Comparison of ENCODE assay signal across 14 mouse cellular contexts in genomic region chr11:98597991-98598390, GRCm38 (mm10). TPM values are rescaled to one million over a fixed set of nuclear protein-coding genes. Genes with fewer than 3 reads are reported as not detected.
DNase-seq lines count a peak whose midpoint lies in the region; ATAC-seq and TF ChIP-seq lines count a peak whose summit lies in the region.
"Had no signal": no experiment of that assay in that cellular context is flagged by ENCODE, and none has a peak within 500 bp of the region (broad histone marks: within the 10 kb centered on the region; RNA-seq: fewer than 3 reads in every experiment).

Lrrc3c (plus strand) TSS chr11:98598291.

- TF ChIP-seq EP300 in heart, postnatal 0 days (IDR thresholded peaks at IDR 0.05; ENCODE audit: low read depth), result no peak

- peak within 1 kb of the TSS; percentile 30; the same call in 1 of the 2 replicates for H3K4me2 ChIP-seq in heart, postnatal 0 days (ENCODE audit: low read depth, low read length)
- no peak within 1 kb of the TSS for H3K4me2 ChIP-seq in midbrain, embryonic 13.5 days (replicated peaks)
- peak within 1 kb of the TSS; percentile 24; the same call in 1 of the 2 replicates for H3K4me2 ChIP-seq in forebrain, embryonic 14.5 days (ENCODE audit: low read length)
- H3K4me2 ChIP-seq: limb, embryonic 13.5 days had no signal

- ATAC-seq in heart, postnatal 0 days (ENCODE audit: insufficient read depth, low read depth), result no peak
- no peak for ATAC-seq in midbrain, embryonic 13.5 days
- ATAC-seq in forebrain, embryonic 14.5 days, result no peak
- ATAC-seq: midbrain, embryonic 16.5 days had no signal

- no peak for TF ChIP-seq CTCF in heart, postnatal 0 days (IDR thresholded peaks at IDR 0.05; ENCODE audit: low read depth)
- TF ChIP-seq CTCF in kidney, adult 2 months (conservative IDR thresholded peaks at IDR 0.05; ENCODE audit: insufficient read depth, insufficient read length, low read depth, low read length), result no peak

- peaks cover 12% of the 10 kb centered on the region; the same call in 1 of the 2 replicates for H3K4me1 ChIP-seq in heart, postnatal 0 days (ENCODE audit: control insufficient read depth, insufficient read depth)
- H3K4me1 ChIP-seq in midbrain, embryonic 13.5 days (replicated peaks), result 0 out of 2 replicates have a peak, but pooled peaks cover 8% of the 10 kb centered on the region
- H3K4me1 ChIP-seq in midbrain, embryonic 10.5 days, result peaks cover 20% of the 10 kb centered on the region
- H3K4me1 ChIP-seq in forebrain, embryonic 14.5 days (ENCODE audit: control insufficient read depth, insufficient read depth, low read length), result no peaks in the 10 kb centered on the region
- no peaks in the 10 kb centered on the region for H3K4me1 ChIP-seq in kidney, adult 2 months (ENCODE audit: control insufficient read depth, insufficient read depth, low read length)

- no peak within 1 kb of the TSS for H3K4me3 ChIP-seq in heart, postnatal 0 days (ENCODE audit: low read depth, low read length)
- no peak within 1 kb of the TSS for H3K4me3 ChIP-seq in midbrain, embryonic 13.5 days (replicated peaks)
- H3K4me3 ChIP-seq in midbrain, embryonic 10.5 days, result no peak within 1 kb of the TSS
- no peak within 1 kb of the TSS for H3K4me3 ChIP-seq in forebrain, embryonic 14.5 days (ENCODE audit: low read depth, low read length)
- H3K4me3 ChIP-seq in kidney, adult 2 months (ENCODE audit: insufficient read depth, low read depth, low read length), result no peak within 1 kb of the TSS
- H3K4me3 ChIP-seq: limb, embryonic 13.5 days had no signal

- intact Hi-C loops in heart, postnatal 14 days (cut with DNase I), result loop anchor here (5.0 kb wide), 1 partner anchor 141 kb away; no protein-coding TSS in a partner anchor

- no peaks in the 10 kb centered on the region for H3K9me3 ChIP-seq in heart, postnatal 0 days (replicated peaks; ENCODE audit: control insufficient read depth, low read length)
- H3K9me3 ChIP-seq in midbrain, embryonic 13.5 days, result no peaks in the 10 kb centered on the region
- no peaks in the 10 kb centered on the region for H3K9me3 ChIP-seq in midbrain, embryonic 10.5 days (replicated peaks)
- no peaks in the 10 kb centered on the region for H3K9me3 ChIP-seq in forebrain, embryonic 14.5 days (replicated peaks; ENCODE audit: control insufficient read depth, low read length)
- H3K9me3 ChIP-seq: limb, embryonic 13.5 days had no signal

- no peak for TF ChIP-seq POLR2A in kidney, adult 2 months (IDR thresholded peaks at IDR 0.05; ENCODE audit: low read depth, low read length)

- H3K9ac ChIP-seq in heart, postnatal 0 days (replicated peaks; ENCODE audit: low read depth, low read length), result no peak within 1 kb of the TSS
- H3K9ac ChIP-seq in midbrain, embryonic 13.5 days (replicated peaks), result 0 out of 2 replicates have a peak within 1 kb of the TSS, but pooled peaks have one; percentile 14
- H3K9ac ChIP-seq in forebrain, embryonic 14.5 days (ENCODE audit: low read length), result no peak within 1 kb of the TSS
- H3K9ac ChIP-seq: limb, embryonic 13.5 days had no signal

- no peaks in the 10 kb centered on the region for H3K36me3 ChIP-seq in heart, postnatal 0 days (replicated peaks; ENCODE audit: control insufficient read depth, insufficient read depth, low read length)
- no peaks in the 10 kb centered on the region for H3K36me3 ChIP-seq in midbrain, embryonic 13.5 days
- no peaks in the 10 kb centered on the region for H3K36me3 ChIP-seq in midbrain, embryonic 10.5 days
- no peaks in the 10 kb centered on the region for H3K36me3 ChIP-seq in forebrain, embryonic 14.5 days (ENCODE audit: control insufficient read depth, insufficient read depth, low read length)
- H3K36me3 ChIP-seq in kidney, adult 2 months (ENCODE audit: control insufficient read depth, insufficient read depth, low read length), result no peaks in the 10 kb centered on the region
- H3K36me3 ChIP-seq: limb, embryonic 13.5 days had no signal

- 88% methylated on average over 8 of the region's 8 CpGs for WGBS in heart, postnatal 0 days
- WGBS in midbrain, embryonic 13.5 days, result 89% methylated on average over 8 of the region's 8 CpGs
- WGBS in midbrain, embryonic 10.5 days, result 86% methylated on average over 8 of the region's 8 CpGs
- 86% methylated on average over 8 of the region's 8 CpGs for WGBS in forebrain, embryonic 14.5 days
- WGBS in kidney, adult 2 months, result 81% methylated on average over 8 of the region's 8 CpGs

- H3K27ac ChIP-seq in heart, postnatal 0 days (ENCODE audit: low read depth), result no peak within 1 kb of the TSS
- no peak within 1 kb of the TSS for H3K27ac ChIP-seq in midbrain, embryonic 13.5 days
- H3K27ac ChIP-seq in midbrain, embryonic 10.5 days (replicated peaks), result no peak within 1 kb of the TSS
- no peak within 1 kb of the TSS for H3K27ac ChIP-seq in forebrain, embryonic 14.5 days (ENCODE audit: low read depth, low read length)
- H3K27ac ChIP-seq in kidney, adult 2 months (ENCODE audit: insufficient read depth, low read depth, low read length), result no peak within 1 kb of the TSS
- H3K27ac ChIP-seq: limb, embryonic 13.5 days had no signal

- H3K27me3 ChIP-seq in heart, postnatal 0 days (ENCODE audit: control insufficient read depth, insufficient read depth, low read length), result peaks cover 17% of the 10 kb centered on the region
- peaks cover 27% of the 10 kb centered on the region for H3K27me3 ChIP-seq in midbrain, embryonic 13.5 days
- H3K27me3 ChIP-seq in midbrain, embryonic 10.5 days (ENCODE audit: low read depth, poor library complexity, severe bottlenecking), result peaks cover 45% of the 10 kb centered on the region
- no peaks in the 10 kb centered on the region for H3K27me3 ChIP-seq in forebrain, embryonic 14.5 days (replicated peaks; ENCODE audit: control insufficient read depth, insufficient read depth, low read length)
- H3K27me3 ChIP-seq in kidney, adult 2 months (replicated peaks; ENCODE audit: control insufficient read depth, insufficient read depth, low read length), result peaks cover 1% of the 10 kb centered on the region; the same call in 1 of the 2 replicates

- DNase-seq in heart, postnatal 0 days (ENCODE audit: low spot score), result no peak
- no peak for DNase-seq in heart, postnatal 14 days
- no peak for DNase-seq in midbrain, embryonic 10.5 days (ENCODE audit: low spot score)
- no peak for DNase-seq in forebrain, embryonic 14.5 days (ENCODE audit: low spot score)
- DNase-seq in kidney, adult 2 months, result no peak
- no peak for DNase-seq in thymus, postnatal 4 days

RNA-seq across cellular contexts. Expression of gene Lrrc3c, which starts in this region (rescaled TPM):
- total RNA-seq in heart, postnatal 0 days (2014; rRNA removed; ENCODE audit: low replicate concordance), result not detected in 2 replicates
- polyA plus RNA-seq in heart, postnatal 0 days (2015; fragmentation: Nextera tagmentation; extraction: Ambion mirVana), result not detected in 2 replicates
- total RNA-seq in heart, postnatal 14 days (2021), result not detected
- polyA plus RNA-seq in midbrain, embryonic 13.5 days (2015; fragmentation: Nextera tagmentation; extraction: Ambion mirVana), result not detected in 2 replicates
- polyA plus RNA-seq in midbrain, embryonic 10.5 days (2016; fragmentation: Nextera tagmentation; extraction: Ambion mirVana), result not detected in 2 replicates
- polyA plus RNA-seq in forebrain, embryonic 14.5 days (2014; fragmentation: Nextera tagmentation; extraction: Ambion mirVana), result not detected in 2 replicates
- not detected in 2 replicates for polyA plus RNA-seq in kidney, adult 2 months (2012; rRNA removed)
- total RNA-seq: adrenal gland, postnatal 4 days; granulocyte monocyte progenitor cell, adult 5-6 weeks; layer of hippocampus, postnatal 10 days had no signal
- polyA plus RNA-seq: kidney, embryonic 16.5 days; limb, embryonic 13.5 days; lung, postnatal 0 days; midbrain, embryonic 16.5 days had no signal
